Mouse (Mus musculus) bone marrow, adult 2 months (tissue): Measurements from ENCODE around the gene Lypd6b. TPM values are rescaled to one million over a fixed set of nuclear protein-coding genes. Genes with fewer than 3 reads are reported as not detected.

Source experiments
- H3K27ac ChIP-seq: fragments of 200-500 bp; 2 replicates; pipeline ENCODE4 v1.5.1; 2012; ENCODE audit warnings: low read depth, mild to moderate bottlenecking, control low read depth, inconsistent platforms, low read length; ENCODE audit not compliant: control insufficient read depth, poor library complexity, insufficient read depth
- H3K4me1 ChIP-seq: fragments of 200-500 bp; 2 replicates; pipeline ENCODE4 v1.6.1; 2011; ENCODE audit warnings: low read length; ENCODE audit not compliant: control insufficient read depth, insufficient read depth
- H3K4me3 ChIP-seq: fragments of 200-500 bp; replicated peaks from 2 replicates; pipeline ENCODE3; 2011; ENCODE audit warnings: mild to moderate bottlenecking, low read depth, low read length, control low read depth; ENCODE audit not compliant: control insufficient read depth
- CTCF ChIP-seq: fragments of 200-500 bp; IDR thresholded peaks from 2 replicates; pipeline ENCODE4 v1.5.1; 2011; ENCODE audit warnings: low read length, control low read depth; ENCODE audit not compliant: control insufficient read depth, insufficient read depth
- POLR2A ChIP-seq: fragments of 200-500 bp; IDR thresholded peaks from 2 replicates; pipeline ENCODE4 v1.6.1; 2011; ENCODE audit warnings: low read depth, mild to moderate bottlenecking, control low read depth, low read length, borderline replicate concordance; ENCODE audit not compliant: control insufficient read depth
- WGBS: fragments of 180-500 bp; shearing (Covaris S2); methylation state at CpG from one replicate; pipeline ENCODE4 v1.1.7; 2018; 5-methylcytosine and 5-hydroxymethylcytosine counted together
- polyA plus RNA-seq: library from polyadenylated mRNA; stranded (reverse); fragments of >200 nt; gene quantifications from 2 replicates; pipeline ENCODE4 v1.2.4, GENCODE M21; 2011; ENCODE audit warnings: low replicate concordance; ENCODE audit not compliant: missing spikeins, insufficient read depth, insufficient read length

Gene Lypd6b
- polyA plus RNA-seq, 1 experiment = not detected

- 79% methylated on average over 2 of the region's 2 CpGs for WGBS
- Histone ChIP-seq H3K4me3 (no peak overlapping the region), H3K27ac (no peak overlapping the region), H3K4me1 (no peaks in the 10 kb centered on the region)
- TF ChIP-seq POLR2A (no peak), CTCF (no peak)
Measured at GRCm38 (mm10) chr2:49961991-49962390, 174.5 kb downstream of the Lypd6b start.

GRCm38 (mm10) chr2:49964899-49965298 lies 177.4 kb downstream of the Lypd6b start:
- Histone ChIP-seq H3K4me3 (no peak overlapping the region), H3K27ac (no peak overlapping the region), H3K4me1 (no peaks in the 10 kb centered on the region)
- 22% methylated on average over 3 of the region's 3 CpGs for WGBS
- TF ChIP-seq POLR2A = no peak
- no peak for TF ChIP-seq CTCF

- Histone ChIP-seq H3K4me1 (no peaks in the 10 kb centered on the region), H3K4me3 (no peak overlapping the region), H3K27ac (no peak overlapping the region)
- WGBS = 74% methylated on average over 3 of the region's 3 CpGs
- TF ChIP-seq POLR2A (no peak), CTCF (no peak)
Measured at GRCm38 (mm10) chr2:49967748-49968147, 180.3 kb downstream of the Lypd6b start.

GRCm38 (mm10) chr2:49970990-49971389 lies 183.5 kb downstream of the Lypd6b start:
- 81% methylated on average over 3 of the region's 3 CpGs for WGBS

GRCm38 (mm10) chr2:49978606-49979005 lies 191.1 kb downstream of the Lypd6b start:
- H3K27ac ChIP-seq = no peak overlapping the region
- WGBS = 78% methylated on average over 10 of the region's 10 CpGs
- TF ChIP-seq POLR2A = no peak
- no peak for TF ChIP-seq CTCF
- H3K4me1 ChIP-seq = no peaks in the 10 kb centered on the region; the same call in 1 of the 2 replicates
- H3K4me3 ChIP-seq = no peak overlapping the region

More at GRCm38 (mm10) chr2:49970990-49971389, 183.5 kb downstream of the Lypd6b start:
- no peak overlapping the region for H3K4me3 ChIP-seq
- H3K27ac ChIP-seq = no peak overlapping the region
- TF ChIP-seq POLR2A (no peak), CTCF (peak; percentile 10; the same call in 1 of the 2 replicates)
- no peaks in the 10 kb centered on the region for H3K4me1 ChIP-seq

GRCm38 (mm10) chr2:49979991-49980390 lies 192.5 kb downstream of the Lypd6b start:
- H3K4me1 ChIP-seq = no peaks in the 10 kb centered on the region; the same call in 1 of the 2 replicates
- no peak for TF ChIP-seq POLR2A
- no peak for TF ChIP-seq CTCF
- no peak overlapping the region for H3K27ac ChIP-seq
- H3K4me3 ChIP-seq = no peak overlapping the region
- WGBS = 82% methylated on average over 3 of the region's 3 CpGs

GRCm38 (mm10) chr2:49983021-49983420 lies 195.5 kb downstream of the Lypd6b start:
- 77% methylated on average over 5 of the region's 5 CpGs for WGBS
- TF ChIP-seq CTCF = no peak
- TF ChIP-seq POLR2A = no peak
- no peak overlapping the region for H3K4me3 ChIP-seq
- H3K27ac ChIP-seq = no peak overlapping the region
- H3K4me1 ChIP-seq = no peaks in the 10 kb centered on the region; the same call in 1 of the 2 replicates

- TF ChIP-seq CTCF = no peak
- TF ChIP-seq POLR2A = no peak
- no peaks in the 10 kb centered on the region; the same call in 1 of the 2 replicates for H3K4me1 ChIP-seq
- WGBS = 66% methylated on average over 3 of the region's 3 CpGs
- H3K4me3 ChIP-seq = no peak overlapping the region
- no peak overlapping the region for H3K27ac ChIP-seq
Measured at GRCm38 (mm10) chr2:49984780-49985179, 197.3 kb downstream of the Lypd6b start.

- 85% methylated on average over 4 of the region's 4 CpGs for WGBS
- TF ChIP-seq POLR2A = no peak
- TF ChIP-seq CTCF = no peak
- no peaks in the 10 kb centered on the region for H3K4me1 ChIP-seq
- H3K4me3 ChIP-seq = no peak overlapping the region
- H3K27ac ChIP-seq = no peak overlapping the region
Measured at GRCm38 (mm10) chr2:49995841-49996240, 208.4 kb downstream of the Lypd6b start.
